8 mouse cellular contexts compared by ENCODE assay signal in the genomic region with DNA sequence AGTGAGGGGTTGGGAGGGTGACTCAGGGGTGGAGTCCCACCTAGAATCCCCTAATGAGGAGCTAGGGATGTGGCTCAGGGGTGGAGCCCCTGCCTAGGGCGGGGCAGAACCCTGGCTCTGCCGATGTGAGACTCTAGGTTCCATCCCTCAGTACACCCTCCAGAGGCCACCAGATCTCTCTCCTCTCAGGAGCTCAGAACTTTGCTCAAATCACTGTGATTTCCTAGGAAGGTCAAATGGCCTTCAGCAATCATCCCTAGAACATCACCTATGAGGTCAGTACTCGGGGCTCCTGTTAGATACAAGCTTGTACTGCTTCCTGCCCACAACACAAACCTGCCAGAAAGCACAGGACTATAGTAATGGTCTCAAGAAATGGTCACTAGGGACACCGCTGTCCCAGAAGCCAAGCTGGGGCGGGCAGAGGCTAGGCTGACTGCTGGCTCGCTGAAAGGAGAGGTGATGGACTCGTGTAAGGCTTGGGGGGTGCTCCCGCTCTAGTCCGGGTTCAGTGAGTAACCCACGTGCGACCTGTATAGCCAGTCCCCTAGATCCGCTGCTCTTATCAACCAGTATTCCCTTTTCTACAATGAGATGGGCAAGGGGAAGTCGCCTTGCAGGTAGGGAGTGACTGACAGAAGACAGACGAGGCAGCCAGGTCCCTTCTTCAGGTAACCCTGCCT. TPM values are rescaled to one million over a fixed set of nuclear protein-coding genes. Genes with fewer than 3 reads are reported as not detected.
DNase-seq lines count a peak whose midpoint lies in the region; ATAC-seq and TF ChIP-seq lines count a peak whose summit lies in the region.

No protein-coding gene starts in this region.

- 3% methylated on average over 14 of the region's 14 CpGs for WGBS in limb, embryonic 14.5 days
- WGBS in neural tube, embryonic 14.5 days = 3% methylated on average over 14 of the region's 14 CpGs

- peak overlapping the region; percentile 44; the same call in 1 of the 2 replicates for H3K27ac ChIP-seq in limb, embryonic 14.5 days (replicated peaks; ENCODE audit: low read depth, low read length)
- peak overlapping the region; percentile 60 for H3K27ac ChIP-seq in neural tube, embryonic 14.5 days (ENCODE audit: low read depth, low read length)

- DNase-seq in frontal cortex, postnatal 25 days (ENCODE audit: low spot score in 2 of 2) = no peak
- peak; percentile 21 for DNase-seq in CD4-positive, CD25-positive, alpha-beta regulatory T cell, adult 2 months (ENCODE audit: low read depth, low spot score)
- no peak for DNase-seq in limb, embryonic 14.5 days (ENCODE audit: low spot score)
- no peak for DNase-seq in left cerebral cortex, postnatal 36 days (ENCODE audit: low spot score in 2 of 2)
- DNase-seq in layer of hippocampus, adult 11-12 months (ENCODE audit: low spot score) = no peak

- no peaks in the 10 kb centered on the region for H3K27me3 ChIP-seq in limb, embryonic 14.5 days (ENCODE audit: control insufficient read depth, insufficient read depth, low read length)
- H3K27me3 ChIP-seq in neural tube, embryonic 14.5 days (ENCODE audit: control insufficient read depth, insufficient read depth, low read length) = no peaks in the 10 kb centered on the region

- no peaks in the 10 kb centered on the region; the same call in 1 of the 2 replicates for H3K4me1 ChIP-seq in limb, embryonic 14.5 days (ENCODE audit: control insufficient read depth, insufficient read depth, low read length)
- H3K4me1 ChIP-seq in neural tube, embryonic 14.5 days (ENCODE audit: control insufficient read depth, insufficient read depth, low read length) = peaks cover 7% of the 10 kb centered on the region

- peak overlapping the region; percentile 67 for H3K9ac ChIP-seq in limb, embryonic 14.5 days (ENCODE audit: low read depth, low read length, severe bottlenecking)
- peak overlapping the region; percentile 74 for H3K9ac ChIP-seq in neural tube, embryonic 14.5 days (replicated peaks; ENCODE audit: low read depth, low read length)

- intact Hi-C loops in left cerebral cortex, postnatal 36 days (cut with DNase I) = no loop called here

- peaks cover 48% of the 10 kb centered on the region for H3K36me3 ChIP-seq in limb, embryonic 14.5 days (ENCODE audit: control insufficient read depth, insufficient read depth, low read length)
- peaks cover 30% of the 10 kb centered on the region; the same call in 1 of the 2 replicates for H3K36me3 ChIP-seq in neural tube, embryonic 14.5 days (ENCODE audit: control insufficient read depth, insufficient read depth, low read length)

- no peak for TF ChIP-seq POLR2A in limb, embryonic 14.5 days (IDR thresholded peaks at IDR 0.05; ENCODE audit: borderline replicate concordance, extremely low read depth, insufficient read depth, insufficient read length)

- peak overlapping the region; percentile 87 for H3K4me2 ChIP-seq in limb, embryonic 14.5 days (replicated peaks; ENCODE audit: low read depth, low read length, severe bottlenecking)
- peak overlapping the region; percentile 96 for H3K4me2 ChIP-seq in neural tube, embryonic 14.5 days (ENCODE audit: low read depth, low read length)

- H3K9me3 ChIP-seq in limb, embryonic 14.5 days (ENCODE audit: control insufficient read depth, low read length) = no peaks in the 10 kb centered on the region
- H3K9me3 ChIP-seq in neural tube, embryonic 14.5 days (ENCODE audit: control insufficient read depth, low read length) = no peaks in the 10 kb centered on the region

- peak; percentile 10; the same call in 1 of the 2 replicates for ATAC-seq in frontal cortex, adult (ENCODE audit: low TSS enrichment)
- peak; percentile 33 for ATAC-seq in erythroid progenitor cell, adult 5-6 weeks (replicated peaks; ENCODE audit: low FRiP score, poor library complexity, severe bottlenecking)
- ATAC-seq in limb, embryonic 14.5 days (ENCODE audit: low FRiP score, low read depth) = peak; percentile 8; the same call in 1 of the 2 replicates
- ATAC-seq in neural tube, embryonic 14.5 days (ENCODE audit: low read depth) = no peak; the same call in 1 of the 2 replicates

- peak overlapping the region; percentile 83 for H3K4me3 ChIP-seq in limb, embryonic 14.5 days (replicated peaks; ENCODE audit: low read length)
- peak overlapping the region; percentile 82 for H3K4me3 ChIP-seq in neural tube, embryonic 14.5 days (ENCODE audit: low read depth, low read length)

RNA-seq across cellular contexts. Expression of a gene that starts 0.6 kb away (rescaled TPM):
- total RNA-seq in erythroid progenitor cell, adult 5-6 weeks (2015; ENCODE audit: low replicate concordance) = 9.6 and 11.2 TPM in 2 replicates
- total RNA-seq in erythroid progenitor cell, adult 5-6 weeks (2017; ENCODE audit: low replicate concordance) = 5.6 and 6.8 TPM in 2 replicates
- polyA plus RNA-seq in limb, embryonic 14.5 days (2012; rRNA removed) = 83.2 and 93.7 TPM in 2 replicates
- polyA plus RNA-seq in limb, embryonic 14.5 days (2014; fragmentation: Nextera tagmentation; extraction: Ambion mirVana) = 99.7 and 101 TPM in 2 replicates
- polyA plus RNA-seq in neural tube, embryonic 14.5 days (2014; fragmentation: Nextera tagmentation; extraction: Ambion mirVana) = 68.6 and 69.7 TPM in 2 replicates
- total RNA-seq in left cerebral cortex, postnatal 36 days (2021) = 10 to 100 TPM; 39.7 to 43.9 TPM

RNA-seq across cellular contexts. Expression of a gene that starts 20.8 kb away (rescaled TPM):
- 1.3 and 1.4 TPM in 2 replicates for total RNA-seq in erythroid progenitor cell, adult 5-6 weeks (2015; ENCODE audit: low replicate concordance)
- 0.26 and 1.6 TPM in 2 replicates for total RNA-seq in erythroid progenitor cell, adult 5-6 weeks (2017; ENCODE audit: low replicate concordance)
- 9.3 and 10.3 TPM in 2 replicates for polyA plus RNA-seq in limb, embryonic 14.5 days (2012; rRNA removed)
- 11.6 and 11.7 TPM in 2 replicates for polyA plus RNA-seq in limb, embryonic 14.5 days (2014; fragmentation: Nextera tagmentation; extraction: Ambion mirVana)
- 9.2 and 9.9 TPM in 2 replicates for polyA plus RNA-seq in neural tube, embryonic 14.5 days (2014; fragmentation: Nextera tagmentation; extraction: Ambion mirVana)
- total RNA-seq in left cerebral cortex, postnatal 36 days (2021) = 1 to 10 TPM; 7.9 to 8.5 TPM

RNA-seq across cellular contexts. Expression of a gene that starts 35.6 kb away (rescaled TPM):
- total RNA-seq in erythroid progenitor cell, adult 5-6 weeks (2015; ENCODE audit: low replicate concordance) = 5.8 and 11.7 TPM in 2 replicates
- 6.5 and 8.9 TPM in 2 replicates for total RNA-seq in erythroid progenitor cell, adult 5-6 weeks (2017; ENCODE audit: low replicate concordance)
- 54.3 and 69.6 TPM in 2 replicates for polyA plus RNA-seq in limb, embryonic 14.5 days (2012; rRNA removed)
- 33.9 and 37.7 TPM in 2 replicates for polyA plus RNA-seq in limb, embryonic 14.5 days (2014; fragmentation: Nextera tagmentation; extraction: Ambion mirVana)
- 21.0 and 26.9 TPM in 2 replicates for polyA plus RNA-seq in neural tube, embryonic 14.5 days (2014; fragmentation: Nextera tagmentation; extraction: Ambion mirVana)
- 10 to 100 TPM; 68.7 to 72.1 TPM for total RNA-seq in left cerebral cortex, postnatal 36 days (2021)

RNA-seq across cellular contexts. Expression of a gene that starts 43.0 kb away (rescaled TPM):
- 1.4 TPM in 1 of 2 replicates, not detected in the other for total RNA-seq in erythroid progenitor cell, adult 5-6 weeks (2015; ENCODE audit: low replicate concordance)
- 0.83 TPM in 1 of 2 replicates, not detected in the other for total RNA-seq in erythroid progenitor cell, adult 5-6 weeks (2017; ENCODE audit: low replicate concordance)
- 10.5 and 13.4 TPM in 2 replicates for polyA plus RNA-seq in limb, embryonic 14.5 days (2012; rRNA removed)
- polyA plus RNA-seq in limb, embryonic 14.5 days (2014; fragmentation: Nextera tagmentation; extraction: Ambion mirVana) = 3.1 and 3.8 TPM in 2 replicates
- 11.8 and 13.8 TPM in 2 replicates for polyA plus RNA-seq in neural tube, embryonic 14.5 days (2014; fragmentation: Nextera tagmentation; extraction: Ambion mirVana)
- 100 to 1,000 TPM; 131 to 144 TPM for total RNA-seq in left cerebral cortex, postnatal 36 days (2021)

Comparison
In these comparisons a context has a peak if more than half of its experiments do, and no peak if none do; other contexts are left out.
1. RNA of a gene that starts 35.6 kb away (total RNA-seq): 68.7 to 72.1 TPM in left cerebral cortex, postnatal 36 days; 5.8 to 11.7 TPM in erythroid progenitor cell, adult 5-6 weeks; every median in the first group is over 4 times any median in the second.